Mouse (Mus musculus) erythroblast, embryonic 14.5 days (primary cell): Measurements from ENCODE around the gene Klhl36.

ENCODE experiments used
- GATA1 ChIP-seq: IDR thresholded peaks from 2 replicates; pipeline ENCODE4 v1.6.1; 2012; ENCODE audit warnings: low read length, inconsistent platforms, mixed read lengths
- TAL1 ChIP-seq: IDR thresholded peaks from 3 replicates; pipeline ENCODE4 v1.6.1; 2012; ENCODE audit warnings: low read length, inconsistent platforms, mixed read lengths

DNA sequence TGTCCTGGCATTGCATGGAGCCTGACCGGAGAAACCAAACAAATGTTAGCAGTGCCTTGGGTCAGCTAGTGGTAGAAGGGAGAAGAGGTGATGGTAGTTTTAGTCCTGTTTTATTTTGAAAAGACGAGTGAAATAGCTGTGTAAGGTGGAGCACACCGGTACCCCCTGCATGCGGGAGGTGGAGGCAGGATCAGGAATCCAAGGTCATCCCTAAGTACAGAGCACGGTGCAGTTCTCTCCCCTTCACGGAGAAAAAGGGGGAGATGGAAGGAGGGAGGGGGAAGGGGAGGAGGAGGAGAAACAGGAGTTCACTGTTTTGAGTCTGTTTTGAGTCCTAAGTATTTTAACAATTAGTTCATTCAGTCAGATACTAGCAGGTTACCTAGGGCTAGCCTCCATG is 50.6 kb downstream of the Klhl36 start:
- no peak for TF ChIP-seq GATA1
- TF ChIP-seq TAL1, result no peak
